Mouse (Mus musculus): Measurements from ENCODE around the gene Phkg1. TPM values are rescaled to one million over a fixed set of nuclear protein-coding genes. Genes with fewer than 3 reads are reported as not detected.
A peak's percentile ranks its signal among the peaks of the same experiment; 100 is the strongest.
"Not testable (repeated sequence)": the region's sequence is repeated elsewhere in the genome, so short reads cannot be mapped to it uniquely, and the experiment has no call there.

The Phkg1 gene
- polyA plus RNA-seq, 1 experiment: 0.14 TPM

DNA sequence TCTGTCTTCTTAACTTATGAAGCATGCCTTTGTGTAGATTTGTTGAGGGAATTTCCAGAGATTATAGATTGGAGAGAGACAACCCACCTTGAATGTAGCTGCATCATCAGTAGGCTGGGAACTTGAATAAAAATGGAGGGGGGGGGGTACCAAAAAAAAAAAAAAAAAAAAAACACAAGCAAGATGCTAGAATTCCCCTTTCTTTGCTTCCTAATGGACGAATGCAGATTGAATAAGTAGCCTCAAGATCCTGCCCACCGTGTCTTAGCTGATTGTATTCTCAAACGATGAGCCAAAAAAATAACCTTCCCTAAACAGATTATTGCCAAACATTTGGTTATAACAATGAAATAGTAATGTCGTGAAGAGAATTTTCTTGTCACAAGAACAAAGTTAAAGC lies 9.4 kb upstream of the Phkg1 start:
- 22% methylated on average over 4 of the region's 4 CpGs for WGBS
- no peak overlapping the region for H3K27ac ChIP-seq (ENCODE audit: insufficient read depth, low read depth, low read length)

DNA sequence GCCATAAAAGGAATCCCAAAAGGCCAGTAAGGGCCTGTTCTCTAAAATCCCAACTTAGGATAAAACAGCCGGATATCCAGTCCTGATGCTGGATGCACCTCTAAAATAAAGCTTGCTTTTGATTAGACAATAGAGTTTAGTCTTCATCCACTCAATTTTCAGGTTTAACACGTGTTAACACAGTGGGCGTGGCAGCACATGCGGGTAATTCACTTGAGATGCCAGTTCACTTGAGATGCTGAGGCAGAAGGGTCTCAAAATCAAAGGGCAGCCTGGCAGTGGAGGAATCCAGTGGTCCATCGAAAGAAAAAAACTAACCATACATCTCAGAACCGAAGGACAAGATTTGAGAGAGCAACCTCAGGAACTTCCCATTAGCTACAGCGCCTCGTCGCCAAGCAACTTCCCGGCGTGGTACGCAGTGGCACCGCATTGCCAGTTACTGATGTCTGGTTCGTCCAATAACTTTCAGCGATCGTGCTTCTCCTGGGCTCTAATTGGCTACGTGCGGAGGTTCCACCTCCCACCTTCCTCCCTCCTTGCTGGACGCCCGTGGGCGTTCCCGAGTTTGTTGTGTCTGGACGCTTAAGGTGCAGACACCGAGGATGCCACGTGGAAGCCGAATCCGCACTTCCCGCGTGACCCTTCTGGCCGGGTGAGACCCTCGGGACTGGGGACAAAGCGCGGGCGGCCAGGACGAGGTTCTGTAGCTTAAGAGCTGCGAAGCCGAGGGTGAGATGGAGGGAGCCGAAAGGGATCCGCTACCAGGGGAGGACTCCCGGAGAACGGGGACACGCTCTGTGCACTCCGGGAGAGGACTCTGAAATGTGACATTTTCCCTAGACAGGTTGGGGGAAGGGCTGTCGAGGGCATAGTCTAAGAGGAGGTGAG lies 2.9 kb downstream of the Phkg1 start, which contains the start of gene Zbed5:
Zbed5 (plus strand) TSS at position 526 of the 891 bp plus-strand sequence.
- Histone ChIP-seq H3K4me3 (ENCODE audit: low read depth, low read length) (peak within 1 kb of the TSS; percentile 83), H3K36me3 (ENCODE audit: control insufficient read depth, insufficient read depth, low read length) (no peaks in the 10 kb centered on the region), H3K27me3 (ENCODE audit: control insufficient read depth, insufficient read depth, low read length) (no peaks in the 10 kb centered on the region), H3K27ac (ENCODE audit: insufficient read depth, low read depth, low read length) (no peak within 1 kb of the TSS), H3K4me1 (ENCODE audit: control insufficient read depth, insufficient read depth, insufficient read length, low read length) (no peaks in the 10 kb centered on the region)
- 2% methylated on average over 44 of the region's 44 CpGs for WGBS
- TF ChIP-seq POLR2A (IDR thresholded peaks at IDR 0.05; ENCODE audit: low read depth, low read length) (no peak), CTCF (IDR thresholded peaks at IDR 0.05; ENCODE audit: extremely low read depth, insufficient read length, insufficient replicate concordance, low read depth, low read length) (no peak)

More for the DNA sequence above, 9.4 kb upstream of the Phkg1 start:
- no peaks in the 10 kb centered on the region for H3K36me3 ChIP-seq (ENCODE audit: control insufficient read depth, insufficient read depth, low read length)
- TF ChIP-seq CTCF (IDR thresholded peaks at IDR 0.05; ENCODE audit: extremely low read depth, insufficient read length, insufficient replicate concordance, low read depth, low read length): no peak
- no peak for TF ChIP-seq POLR2A (IDR thresholded peaks at IDR 0.05; ENCODE audit: low read depth, low read length)
- H3K27me3 ChIP-seq (ENCODE audit: control insufficient read depth, insufficient read depth, low read length): no peaks in the 10 kb centered on the region
- no peak overlapping the region for H3K4me3 ChIP-seq (ENCODE audit: low read depth, low read length)
- peaks cover 4% of the 10 kb centered on the region; the same call in 1 of the 2 replicates for H3K4me1 ChIP-seq (ENCODE audit: control insufficient read depth, insufficient read depth, insufficient read length, low read length)

DNA sequence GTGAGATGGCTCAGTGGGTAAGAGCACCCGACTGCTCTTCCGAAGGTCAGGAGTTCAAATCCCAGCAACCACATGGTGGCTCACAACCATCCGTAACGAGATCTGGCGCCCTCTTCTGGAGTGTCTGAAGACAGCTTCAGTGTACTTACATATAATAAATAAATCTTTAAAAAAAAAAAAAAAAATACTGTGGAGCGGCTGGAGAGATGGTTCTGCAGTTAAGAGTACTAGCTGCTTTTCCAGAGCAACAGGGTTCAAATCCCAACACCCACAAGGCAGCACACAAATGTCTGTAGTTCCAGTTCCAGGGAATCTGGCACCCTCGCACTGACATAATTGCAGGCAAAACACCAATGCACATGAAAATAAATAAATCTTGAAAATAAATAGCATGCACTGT lies 8.0 kb downstream of the Phkg1 start:
- H3K4me1 ChIP-seq (ENCODE audit: control insufficient read depth, insufficient read depth, insufficient read length, low read length); H3K36me3 ChIP-seq (ENCODE audit: control insufficient read depth, insufficient read depth, low read length); H3K4me3 ChIP-seq (ENCODE audit: low read depth, low read length); H3K27me3 ChIP-seq (ENCODE audit: control insufficient read depth, insufficient read depth, low read length); H3K27ac ChIP-seq (ENCODE audit: insufficient read depth, low read depth, low read length): not testable (repeated sequence)
- WGBS: 64% methylated on average over 7 of the region's 7 CpGs

DNA sequence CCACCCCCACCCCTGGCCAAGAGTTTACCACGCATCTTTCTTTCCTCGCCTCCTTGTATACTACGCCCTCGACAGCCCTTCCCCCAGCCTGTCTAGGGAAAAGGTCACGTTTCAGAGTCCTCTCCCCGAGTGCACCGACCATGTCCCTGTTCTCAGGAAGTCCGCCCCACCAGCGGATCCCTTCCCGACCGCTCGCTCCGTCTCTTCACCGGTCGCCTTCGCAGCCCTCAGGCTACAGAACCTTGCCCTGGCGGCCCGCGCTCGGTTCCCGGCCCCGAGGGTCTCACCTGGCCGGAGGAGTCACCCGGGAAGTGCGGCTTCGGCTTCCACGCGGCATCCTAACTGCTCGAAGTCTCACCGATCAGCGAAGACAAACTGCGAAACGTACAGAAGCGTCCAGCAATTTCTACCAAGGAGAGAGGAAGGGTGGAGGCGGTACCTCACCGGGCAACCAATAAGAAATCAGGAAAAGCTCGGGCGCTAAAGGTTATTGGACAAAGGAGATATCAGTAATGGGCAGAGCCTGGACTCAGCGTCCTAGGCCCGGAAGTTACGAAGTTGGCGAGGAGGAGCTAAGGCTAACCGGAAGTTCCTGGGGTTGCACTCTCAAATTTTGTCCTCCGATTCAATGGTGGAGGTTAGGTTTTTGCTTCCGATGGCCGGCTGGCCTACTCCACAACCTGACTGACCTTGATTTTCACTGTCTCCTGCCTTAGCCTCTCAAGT lies 11.3 kb downstream of the Phkg1 start, which contains the start of gene Chchd2:
Chchd2 (minus strand) TSS at position 560 of the 726 bp plus-strand sequence.
- TF ChIP-seq POLR2A (IDR thresholded peaks at IDR 0.05; ENCODE audit: low read depth, low read length) (peak; percentile 86), CTCF (IDR thresholded peaks at IDR 0.05; ENCODE audit: extremely low read depth, insufficient read length, insufficient replicate concordance, low read depth, low read length) (no peak)
- WGBS: under 1% methylated on average over 46 of the region's 46 CpGs
- H3K27ac ChIP-seq (ENCODE audit: insufficient read depth, low read depth, low read length): peak within 1 kb of the TSS; percentile 87
- H3K27me3 ChIP-seq (ENCODE audit: control insufficient read depth, insufficient read depth, low read length): no peaks in the 10 kb centered on the region
- H3K4me1 ChIP-seq (ENCODE audit: control insufficient read depth, insufficient read depth, insufficient read length, low read length): no peaks in the 10 kb centered on the region; the same call in 1 of the 2 replicates
- peaks cover 11% of the 10 kb centered on the region for H3K36me3 ChIP-seq (ENCODE audit: control insufficient read depth, insufficient read depth, low read length)
- H3K4me3 ChIP-seq (ENCODE audit: low read depth, low read length): peak within 1 kb of the TSS; percentile 68

DNA sequence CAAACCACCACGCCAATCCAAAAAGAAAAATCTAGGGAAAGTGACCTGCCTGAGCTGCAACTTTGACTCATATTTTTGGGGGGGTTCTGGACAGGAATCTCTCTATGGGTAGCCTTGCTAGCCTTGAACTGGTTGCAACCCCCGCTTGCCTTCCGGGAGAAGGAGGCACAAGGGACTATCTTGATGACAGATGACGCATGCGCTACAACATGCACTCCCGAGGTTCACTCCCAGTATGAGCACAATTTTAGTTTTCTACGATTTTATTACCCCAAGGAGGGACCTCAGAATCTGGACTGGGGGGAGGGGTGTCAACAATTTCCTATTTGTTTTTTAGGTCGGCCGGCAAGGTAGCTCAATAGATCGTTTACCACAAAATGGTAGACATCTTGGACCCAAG lies 12.1 kb downstream of the Phkg1 start:
- Histone ChIP-seq H3K27me3 (ENCODE audit: control insufficient read depth, insufficient read depth, low read length) (no peaks in the 10 kb centered on the region), H3K36me3 (ENCODE audit: control insufficient read depth, insufficient read depth, low read length) (peaks cover 17% of the 10 kb centered on the region), H3K27ac (ENCODE audit: insufficient read depth, low read depth, low read length) (no peak overlapping the region), H3K4me1 (ENCODE audit: control insufficient read depth, insufficient read depth, insufficient read length, low read length) (no peaks in the 10 kb centered on the region; the same call in 1 of the 2 replicates), H3K4me3 (ENCODE audit: low read depth, low read length) (peak overlapping the region; percentile 68)
- TF ChIP-seq POLR2A (IDR thresholded peaks at IDR 0.05; ENCODE audit: low read depth, low read length) (no peak), CTCF (IDR thresholded peaks at IDR 0.05; ENCODE audit: extremely low read depth, insufficient read length, insufficient replicate concordance, low read depth, low read length) (no peak)
- WGBS: 9% methylated on average over 10 of the region's 10 CpGs

DNA sequence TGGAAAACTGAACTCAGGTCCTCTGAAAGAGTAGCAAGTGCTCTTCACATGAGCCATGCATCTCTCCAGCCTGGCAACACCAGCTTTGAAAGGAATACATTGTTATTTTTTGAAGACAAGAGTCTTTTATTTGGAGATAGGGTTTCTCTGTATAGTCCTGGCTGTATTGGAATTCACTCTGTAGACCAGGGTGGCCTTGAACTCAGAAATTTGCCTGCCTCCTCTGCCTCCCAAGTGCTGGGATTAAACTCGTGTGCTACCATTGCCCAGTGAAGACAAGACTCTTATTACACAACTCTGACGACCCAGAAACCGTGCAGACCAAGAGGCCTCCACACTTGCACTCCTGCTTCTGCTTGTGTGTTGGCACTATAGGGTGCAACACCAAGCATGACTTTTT lies 18.5 kb downstream of the Phkg1 start:
- Histone ChIP-seq H3K27ac (ENCODE audit: insufficient read depth, low read depth, low read length) (no peak overlapping the region), H3K36me3 (ENCODE audit: control insufficient read depth, insufficient read depth, low read length) (peaks cover 26% of the 10 kb centered on the region), H3K4me1 (ENCODE audit: control insufficient read depth, insufficient read depth, insufficient read length, low read length) (no peaks in the 10 kb centered on the region), H3K27me3 (ENCODE audit: control insufficient read depth, insufficient read depth, low read length) (no peaks in the 10 kb centered on the region), H3K4me3 (ENCODE audit: low read depth, low read length) (no peak overlapping the region)
- 55% methylated on average over 3 of the region's 3 CpGs for WGBS
- no peak for TF ChIP-seq POLR2A (IDR thresholded peaks at IDR 0.05; ENCODE audit: low read depth, low read length)
- no peak for TF ChIP-seq CTCF (IDR thresholded peaks at IDR 0.05; ENCODE audit: extremely low read depth, insufficient read length, insufficient replicate concordance, low read depth, low read length)

DNA sequence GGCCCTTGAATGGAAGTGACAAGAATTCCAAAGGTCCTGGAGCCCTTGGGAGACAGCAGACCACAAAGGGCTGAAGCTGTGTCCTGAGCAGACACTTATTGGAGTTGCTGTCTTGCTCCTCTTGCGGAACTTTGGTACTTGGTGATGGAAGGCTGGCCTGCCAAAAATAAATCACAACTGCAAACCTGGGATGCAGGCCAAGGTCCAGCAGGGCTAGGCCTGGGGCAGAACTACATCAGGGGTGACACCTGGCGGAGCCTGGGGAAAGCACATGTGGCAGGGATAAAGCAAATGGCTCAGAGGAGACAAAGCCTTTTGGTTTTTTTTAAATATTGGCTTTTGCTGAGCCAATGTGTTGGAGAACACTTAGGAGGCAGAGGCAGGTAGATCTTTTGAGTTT lies 19.4 kb downstream of the Phkg1 start:
- no peaks in the 10 kb centered on the region for H3K4me1 ChIP-seq (ENCODE audit: control insufficient read depth, insufficient read depth, insufficient read length, low read length)
- peak; percentile 56; the same call in 1 of the 2 replicates for TF ChIP-seq CTCF (IDR thresholded peaks at IDR 0.05; ENCODE audit: extremely low read depth, insufficient read length, insufficient replicate concordance, low read depth, low read length)
- no peak for TF ChIP-seq POLR2A (IDR thresholded peaks at IDR 0.05; ENCODE audit: low read depth, low read length)
- no peak overlapping the region for H3K4me3 ChIP-seq (ENCODE audit: low read depth, low read length)
- 27% methylated on average over 2 of the region's 2 CpGs for WGBS
- H3K27me3 ChIP-seq (ENCODE audit: control insufficient read depth, insufficient read depth, low read length): no peaks in the 10 kb centered on the region
- no peak overlapping the region for H3K27ac ChIP-seq (ENCODE audit: insufficient read depth, low read depth, low read length)
- H3K36me3 ChIP-seq (ENCODE audit: control insufficient read depth, insufficient read depth, low read length): peaks cover 26% of the 10 kb centered on the region
